Mouse (Mus musculus): ENCODE data around the gene Igfbp7.

DNA sequence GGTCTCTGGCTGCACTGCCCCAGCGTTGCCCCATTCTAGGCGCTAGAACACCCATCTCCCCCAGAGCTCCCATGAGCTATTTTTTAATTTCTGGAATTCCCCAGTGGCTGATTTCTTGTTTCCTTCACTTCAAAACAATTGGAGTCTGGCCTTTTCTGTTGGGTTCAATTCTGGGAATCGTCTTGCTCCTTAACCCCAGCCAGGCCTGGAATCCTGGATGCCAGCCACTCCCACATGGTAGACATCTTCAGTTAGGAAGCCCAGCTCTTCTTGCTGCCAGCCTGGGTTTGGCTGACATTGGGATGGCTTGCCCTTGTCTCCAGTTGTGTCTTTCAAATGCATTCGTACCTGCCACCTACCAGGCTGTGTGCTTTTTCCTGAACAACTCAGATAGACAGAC, 20.7 kb upstream of the Igfbp7 start:
- TF ChIP-seq POLR2A (IDR thresholded peaks at IDR 0.05; ENCODE audit: insufficient read length, low read depth) (no peak), MYOD1 (IDR thresholded peaks at IDR 0.05; ENCODE audit: control insufficient read depth in 1 of 3, insufficient read length in 2 of 3, low read depth in 2 of 3) (no peak), POLR2AphosphoS2 (IDR thresholded peaks at IDR 0.05; ENCODE audit: insufficient read length, low read depth) (no peak), TCF12 (IDR thresholded peaks at IDR 0.05; ENCODE audit: insufficient read depth, poor library complexity, severe bottlenecking) (no peak), CEBPB (IDR thresholded peaks at IDR 0.05; ENCODE audit: insufficient read depth, poor library complexity, severe bottlenecking) (no peak), E2F4 (IDR thresholded peaks at IDR 0.05; ENCODE audit: insufficient read depth) (no peak), MAX (IDR thresholded peaks at IDR 0.05; ENCODE audit: low read depth) (no peak), SRF (IDR thresholded peaks at IDR 0.05; ENCODE audit: control insufficient read depth, insufficient read length, low read depth) (no peak), MYOG (IDR thresholded peaks at IDR 0.05; ENCODE audit: control insufficient read depth in 1 of 3, insufficient read depth in 1 of 3, insufficient read length in 2 of 3, low read depth in 2 of 3) (no peak), REST (IDR thresholded peaks at IDR 0.05; ENCODE audit: insufficient read depth, insufficient read length) (no peak), USF1 (IDR thresholded peaks at IDR 0.05; ENCODE audit: low read depth) (no peak)
